Mouse (Mus musculus) central nervous system, embryonic 18 days (tissue): ENCODE results near the gene Rnf123. TPM values are rescaled to one million over a fixed set of nuclear protein-coding genes. Genes with fewer than 3 reads are reported as not detected.

Source experiments
- polyA plus RNA-seq: library from polyadenylated mRNA; depleted of rRNA; stranded (reverse); fragments of >200 nt; gene quantifications from 2 replicates; pipeline ENCODE4 v1.2.3, GENCODE M21; 2012; rRNA removed

Rnf123 gene
- 69.5 and 73.6 TPM in 2 replicates for polyA plus RNA-seq

GRCm38 (mm10) chr9:108082988-108083431 is at the start of gene Rnf123:
Gene Rnf123 (minus strand): TSS chr9:108083346.

DNA sequence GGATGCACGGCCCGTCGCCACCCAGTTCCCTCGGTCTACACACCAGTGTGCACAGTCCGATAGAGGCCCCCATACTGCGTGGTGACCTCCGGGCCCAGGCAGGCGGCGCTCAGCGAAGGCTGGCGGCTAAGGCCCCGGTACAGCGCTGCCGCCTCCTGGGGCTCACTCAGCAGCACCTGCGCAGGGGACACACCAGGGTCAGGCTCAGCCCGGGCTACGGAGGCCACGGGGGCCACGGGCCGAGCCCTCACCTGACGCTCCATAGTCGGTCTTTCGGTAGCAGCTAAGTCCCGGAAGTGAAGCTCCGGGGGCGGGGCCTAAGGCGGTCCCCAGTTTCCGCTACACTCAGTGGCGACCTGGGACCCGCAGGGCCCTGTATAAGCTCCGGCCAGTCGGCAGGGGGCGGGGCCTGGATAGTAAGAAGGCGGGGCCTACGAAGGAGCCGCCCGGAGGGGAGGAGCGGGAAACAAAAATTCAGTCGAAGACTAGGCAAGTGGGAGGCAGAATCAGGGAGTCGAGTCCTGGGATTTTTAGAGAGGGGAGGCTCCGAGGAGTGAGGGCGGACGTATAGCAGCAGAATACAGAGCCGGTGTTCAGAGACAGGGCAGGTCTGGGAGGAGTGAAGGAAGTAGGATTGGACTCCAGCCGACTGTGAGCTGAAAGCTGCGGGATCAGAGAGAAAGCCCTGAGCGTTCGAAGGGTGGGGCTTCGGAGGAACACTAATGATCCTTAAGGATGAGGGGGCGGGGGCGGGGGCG is 11.2 kb upstream of the Rnf123 start, which contains the start of gene Apeh:
Gene Apeh (minus strand): TSS at position 423 of the 758 bp plus-strand sequence.

GRCm38 (mm10) chr9:108080168-108080567 is 3.0 kb downstream of the Rnf123 start, which contains the start of gene Mst1:
Gene Mst1 (plus strand): TSS chr9:108080436.

DNA sequence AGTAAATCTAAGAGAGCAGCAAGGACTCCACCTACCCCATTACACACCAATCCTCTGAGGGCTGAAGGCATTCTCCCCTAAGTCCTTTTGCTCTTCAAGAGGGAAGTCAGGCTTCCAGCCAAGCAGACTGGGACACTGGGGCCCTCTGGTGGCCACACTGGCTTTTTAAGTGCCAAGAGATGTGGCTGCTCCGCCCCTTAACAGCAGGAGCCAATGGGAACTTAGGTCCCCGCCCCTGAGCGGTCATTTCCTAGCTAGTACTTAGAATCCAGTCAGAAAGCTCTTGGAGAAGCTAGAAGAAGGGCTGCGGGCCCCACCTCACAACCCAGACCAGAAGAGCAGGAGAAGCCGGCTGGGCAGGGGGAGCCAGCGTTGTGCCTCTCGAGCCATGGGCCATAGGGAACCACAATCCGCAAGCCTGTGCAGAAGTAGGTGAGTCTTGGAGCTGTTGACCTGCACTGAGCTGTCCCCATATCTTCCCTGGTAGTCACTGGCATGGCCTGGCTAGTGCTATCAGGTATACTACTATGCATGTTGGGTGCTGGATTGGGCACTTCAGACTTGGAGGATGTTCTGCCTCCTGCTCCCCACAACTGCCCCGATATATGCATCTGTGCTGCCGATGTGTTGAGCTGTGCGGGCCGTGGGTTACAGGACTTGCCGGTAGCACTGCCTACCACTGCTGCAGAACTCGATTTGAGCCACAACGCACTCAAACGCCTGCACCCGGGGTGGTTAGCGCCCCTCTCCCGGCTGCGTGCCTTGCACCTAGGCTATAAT is 30.1 kb downstream of the Rnf123 start, which contains the start of gene Amigo3:
Gene Amigo3 (plus strand): TSS at position 275 of the 780 bp plus-strand sequence.

GRCm38 (mm10) chr9:108049016-108049455 is 34.1 kb downstream of the Rnf123 start, which contains the start of gene Gmppb:
Gene Gmppb (plus strand): TSS chr9:108049242.

GRCm38 (mm10) chr9:108001922-108002770 is 81.0 kb downstream of the Rnf123 start, which contains the start of gene Ip6k1:
Gene Ip6k1 (plus strand): TSS chr9:108002501.

Other genes with a start within 250 kb of the Rnf123 start
- 84.9 and 89.6 TPM in 2 replicates for gene Rbm6, start 210.1 kb downstream of the Rnf123 start, polyA plus RNA-seq
- 27.4 and 28.6 TPM in 2 replicates for gene Mon1a, start 195.2 kb downstream of the Rnf123 start, polyA plus RNA-seq
- 4.4 and 5.7 TPM in 2 replicates for gene Mst1r, start 176.5 kb downstream of the Rnf123 start, polyA plus RNA-seq
- not detected in 2 replicates for gene Actl11, start 154.9 kb downstream of the Rnf123 start, polyA plus RNA-seq
- gene Camkv, start 147.7 kb downstream of the Rnf123 start, polyA plus RNA-seq = 249 and 282 TPM in 2 replicates
- 11.2 and 13.3 TPM in 2 replicates for gene Traip, start 133.2 kb downstream of the Rnf123 start, polyA plus RNA-seq
- 6.6 and 9.3 TPM in 2 replicates for gene Uba7, start 107.8 kb downstream of the Rnf123 start, polyA plus RNA-seq
- gene Gm20661, start 100.3 kb downstream of the Rnf123 start, polyA plus RNA-seq = 0.71 and 0.83 TPM in 2 replicates
- gene Inka1, start 97.5 kb downstream of the Rnf123 start, polyA plus RNA-seq = 11.5 and 14.8 TPM in 2 replicates
- 2.4 and 4.6 TPM in 2 replicates for gene Cdhr4, start 90.8 kb downstream of the Rnf123 start, polyA plus RNA-seq
- gene Gm20662, start 87.0 kb downstream of the Rnf123 start, polyA plus RNA-seq = 2.7 and 3.6 TPM in 2 replicates
- gene Ip6k1, start 80.8 kb downstream of the Rnf123 start, polyA plus RNA-seq = 145 and 151 TPM in 2 replicates
- gene Gmppb, start 34.1 kb downstream of the Rnf123 start, polyA plus RNA-seq = 13.7 and 14.8 TPM in 2 replicates
- gene Amigo3, start 30.2 kb downstream of the Rnf123 start, polyA plus RNA-seq = 1.8 and 2.4 TPM in 2 replicates
- 0.08 TPM in 1 of 2 replicates, not detected in the other for gene Mst1, start 2.9 kb downstream of the Rnf123 start, polyA plus RNA-seq
- 47.2 and 50.7 TPM in 2 replicates for gene Apeh, start 11.3 kb upstream of the Rnf123 start, polyA plus RNA-seq
- 20.1 and 25.7 TPM in 2 replicates for gene Bsn, start 107.0 kb upstream of the Rnf123 start, polyA plus RNA-seq
- 33.7 and 34.6 TPM in 2 replicates for gene Dag1, start 180.6 kb upstream of the Rnf123 start, polyA plus RNA-seq
- gene Nicn1, start 207.1 kb upstream of the Rnf123 start, polyA plus RNA-seq = 104 and 128 TPM in 2 replicates
- gene Amt, start 213.5 kb upstream of the Rnf123 start, polyA plus RNA-seq = 62.3 and 64.8 TPM in 2 replicates
- 143 and 147 TPM in 2 replicates for gene Rhoa, start 222.8 kb upstream of the Rnf123 start, polyA plus RNA-seq
- 34.3 and 38.3 TPM in 2 replicates for gene Tcta, start 222.8 kb upstream of the Rnf123 start, polyA plus RNA-seq